Mouse (Mus musculus) lung, adult 2 months (tissue): ENCODE data around the gene Ctso.

Experiments
- CTCF ChIP-seq: fragments of 200-500 bp; IDR thresholded peaks from 2 replicates; pipeline ENCODE4 v1.5.1; 2011; ENCODE audit warnings: mild to moderate bottlenecking, low read length, control low read depth; ENCODE audit not compliant: insufficient read depth
- POLR2A ChIP-seq: fragments of 200-500 bp; IDR thresholded peaks from 2 replicates; pipeline ENCODE4 v1.6.1; 2011; ENCODE audit warnings: low read depth, mild to moderate bottlenecking, control low read depth, low read length, borderline replicate concordance; ENCODE audit errors: extremely low read depth

GRCm38 (mm10) chr3:81957484-81957883 lies 25.1 kb downstream of the Ctso start:
- TF ChIP-seq CTCF (no peak), POLR2A (no peak)
